Mouse (Mus musculus): ENCODE data around the gene St5. TPM values are rescaled to one million over a fixed set of nuclear protein-coding genes. Genes with fewer than 3 reads are reported as not detected.

St5 gene
- polyA plus RNA-seq, 2 experiments from 2014 or later = 1.3 to 1.7 TPM

Other genes with a start within 250 kb of the St5 start
- gene Trim66, start 195.5 kb downstream of the St5 start, polyA plus RNA-seq (2017; shearing (Covaris generic)) = not detected
- gene Rpl27a, start 184.5 kb downstream of the St5 start, polyA plus RNA-seq (2017; shearing (Covaris generic)) = 100 to 1,000 TPM; 252 to 318 TPM
- gene Akip1, start 85 bp upstream of the St5 start, polyA plus RNA-seq (2017; shearing (Covaris generic)) = 10 to 100 TPM; 25.5 to 35.6 TPM
- gene BC051019, start 20.2 kb upstream of the St5 start, polyA plus RNA-seq (2017; shearing (Covaris generic)) = under 1 TPM in 1 of 2 experiments, not detected in 1; 0.26 TPM
- not detected for gene Ascl3, start 28.1 kb upstream of the St5 start, polyA plus RNA-seq (2017; shearing (Covaris generic))
- 100 to 1,000 TPM; 118 to 122 TPM for gene Tmem9b, start 49.3 kb upstream of the St5 start, polyA plus RNA-seq (2017; shearing (Covaris generic))
- gene Nrip3, start 78.4 kb upstream of the St5 start, polyA plus RNA-seq (2017; shearing (Covaris generic)) = under 1 TPM; 0.46 to 0.61 TPM
- under 1 TPM in 1 of 2 experiments, not detected in 1; 0.09 TPM for gene Scube2, start 162.1 kb upstream of the St5 start, polyA plus RNA-seq (2017; shearing (Covaris generic))